Mouse (Mus musculus) ZHBTc4 (cell line): ENCODE data around the gene Lrrc3b.

Source experiments
- DNase-seq: peaks from one replicate; pipeline ENCODE4 v3.0.0-alpha.2; 2011; ENCODE audit warnings: low read depth, low spot score

Gene Lrrc3b

DNA sequence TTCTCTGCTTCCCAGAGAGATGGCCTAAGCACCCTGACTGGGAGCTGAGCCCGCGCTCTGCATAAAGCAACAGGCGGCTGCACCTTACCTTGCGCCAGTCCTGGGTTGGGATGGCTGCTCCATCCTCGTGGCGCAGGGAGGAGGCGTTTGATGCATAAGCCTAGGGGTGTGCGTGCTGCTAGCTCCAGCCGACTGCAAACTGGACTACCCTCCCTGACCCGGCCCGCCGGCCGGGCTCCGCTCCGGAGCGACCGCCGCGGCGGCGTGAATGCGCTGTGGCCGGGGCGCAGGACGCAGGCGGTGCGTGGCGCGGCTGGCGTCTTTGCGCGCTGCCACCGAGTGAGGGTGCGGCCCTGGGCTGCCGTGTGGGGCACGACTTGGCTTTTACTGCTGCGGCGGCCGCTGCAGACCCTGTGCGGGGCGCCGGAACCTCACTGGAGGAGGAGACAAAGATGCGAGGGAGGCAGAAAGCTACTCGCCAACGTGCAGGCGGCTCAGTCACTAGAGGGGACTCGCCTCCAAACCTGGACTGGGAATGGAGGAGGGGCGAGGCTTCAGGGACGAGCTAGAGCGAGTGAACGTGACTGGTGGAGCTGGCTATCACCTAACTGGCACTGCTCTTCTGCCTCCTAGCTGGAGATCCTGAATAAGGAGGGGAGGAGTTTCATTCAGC lies at the start of gene Lrrc3b:
Gene Lrrc3b (minus strand): TSS at position 503 of the 673 bp plus-strand sequence.
- DNase-seq, result peak; percentile 85

DNA sequence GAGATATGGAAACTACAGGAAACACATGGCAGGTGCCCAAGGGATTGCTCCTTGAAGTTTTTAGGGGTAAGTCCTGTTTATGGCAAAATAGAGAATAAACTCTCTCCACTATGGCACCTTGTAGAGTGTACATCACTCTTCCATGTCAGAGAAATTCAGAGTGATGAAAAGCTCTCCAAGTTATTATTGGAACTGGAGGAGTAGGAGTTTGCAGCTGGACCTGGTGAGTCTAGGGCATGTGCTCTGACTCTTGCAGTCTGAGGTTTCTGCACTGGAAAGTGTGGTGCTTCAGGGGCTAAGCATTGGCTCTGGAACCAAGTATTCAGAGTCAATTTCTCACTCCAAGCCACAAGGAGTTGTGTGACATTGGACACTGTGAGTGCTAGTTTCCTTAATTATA lies 38.9 kb upstream of the Lrrc3b start:
- DNase-seq, result no peak

DNA sequence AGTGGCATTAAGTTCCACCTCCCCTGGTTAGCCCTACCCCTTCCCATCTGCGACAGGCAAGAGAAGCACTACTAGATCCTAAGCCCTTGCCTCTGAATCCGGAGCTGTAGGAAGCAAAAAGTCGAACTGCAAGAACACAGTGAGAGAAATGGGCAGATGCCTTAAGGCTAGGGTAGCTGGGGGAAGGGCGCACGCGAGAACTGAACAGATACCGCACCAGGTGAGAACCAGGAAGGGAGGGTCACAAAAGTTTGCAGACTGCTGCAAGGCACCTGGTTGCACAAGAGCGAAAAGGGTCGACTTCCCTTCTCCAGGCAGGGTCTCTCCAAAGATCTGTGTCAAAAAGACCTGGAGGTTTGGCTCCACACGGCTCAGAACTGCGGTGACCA lies 697 bp downstream of the Lrrc3b start:
- no peak for DNase-seq

DNA sequence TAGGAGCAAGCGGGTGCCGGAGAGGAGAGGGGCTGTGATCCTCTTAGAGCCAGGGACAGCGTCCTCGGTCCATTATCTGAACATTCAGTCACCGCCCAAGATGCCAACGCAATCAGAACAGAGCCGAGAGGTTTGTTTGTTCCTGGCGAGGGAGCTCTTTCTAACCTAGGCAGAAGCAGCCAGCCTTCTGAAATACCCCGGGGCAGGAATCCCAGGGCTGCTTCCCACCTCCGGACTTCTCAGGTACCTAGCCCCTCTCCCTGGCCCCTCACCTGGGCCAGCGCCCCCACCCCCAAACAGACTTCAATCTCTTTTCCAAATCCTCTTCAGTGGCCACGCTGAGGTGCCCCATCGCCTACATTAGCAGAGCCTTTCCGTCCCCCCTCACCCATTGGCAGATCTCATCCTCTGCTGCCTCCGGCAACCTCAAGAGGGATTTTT lies 1.3 kb downstream of the Lrrc3b start:
- peak; percentile 6 for DNase-seq

DNA sequence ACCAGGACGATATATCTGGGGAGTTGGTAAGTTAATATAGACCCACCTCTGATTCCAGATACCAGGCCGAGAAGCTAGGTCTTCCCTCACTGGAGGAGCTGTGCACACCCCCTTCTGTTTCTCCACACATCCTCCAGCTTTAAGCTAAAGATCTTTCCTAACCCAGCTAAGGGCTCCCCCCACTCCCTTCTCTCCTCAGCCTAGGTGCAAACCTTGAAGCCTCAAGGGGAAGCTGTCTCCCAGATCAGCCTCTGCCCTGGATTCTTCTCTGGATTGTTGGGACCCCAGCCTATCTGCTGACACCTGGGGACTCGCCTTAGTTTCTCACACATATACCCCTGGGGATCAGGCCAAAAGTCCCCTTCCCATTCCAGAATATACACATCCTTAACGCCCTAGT lies 1.7 kb downstream of the Lrrc3b start:
- no peak for DNase-seq

DNA sequence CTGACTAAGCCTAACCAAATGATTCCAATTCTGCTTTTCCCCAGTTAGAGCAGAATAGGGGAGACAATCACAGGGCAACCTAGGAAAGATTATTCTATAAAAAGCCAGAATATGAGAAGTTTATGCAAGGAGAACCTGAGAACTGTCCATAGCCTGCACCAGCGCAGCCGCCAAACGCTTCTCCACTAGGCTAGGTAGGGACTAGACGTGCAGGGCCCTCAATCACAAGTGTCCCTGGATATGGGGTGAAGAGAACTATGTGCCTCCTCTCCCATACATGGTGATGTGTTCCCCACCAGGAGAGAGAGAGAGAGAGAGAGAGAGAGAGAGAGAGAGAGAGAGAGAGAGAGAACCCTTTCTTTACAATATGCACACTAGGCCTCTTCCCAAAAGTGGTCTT lies 2.2 kb downstream of the Lrrc3b start:
- no peak for DNase-seq

DNA sequence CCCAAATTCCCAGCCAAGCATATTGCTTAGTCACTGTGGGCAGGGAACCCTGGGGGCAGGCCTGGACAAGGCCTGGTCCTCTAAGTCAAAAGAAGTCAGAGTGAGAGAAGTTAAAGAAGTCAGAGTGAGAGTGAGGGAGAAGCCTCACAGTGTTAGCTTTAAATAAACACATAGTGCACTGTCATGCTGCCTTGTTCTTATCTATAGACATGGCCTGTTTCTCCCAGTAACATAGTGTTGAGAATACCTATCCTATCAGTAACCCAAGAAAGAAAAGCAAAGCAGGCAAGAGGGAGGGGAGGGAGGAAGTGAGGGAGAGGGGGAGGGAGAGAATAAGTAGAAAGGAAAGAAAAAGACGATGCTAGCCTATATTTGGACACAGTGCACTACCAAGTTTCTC lies 6.4 kb downstream of the Lrrc3b start:
- no peak for DNase-seq

DNA sequence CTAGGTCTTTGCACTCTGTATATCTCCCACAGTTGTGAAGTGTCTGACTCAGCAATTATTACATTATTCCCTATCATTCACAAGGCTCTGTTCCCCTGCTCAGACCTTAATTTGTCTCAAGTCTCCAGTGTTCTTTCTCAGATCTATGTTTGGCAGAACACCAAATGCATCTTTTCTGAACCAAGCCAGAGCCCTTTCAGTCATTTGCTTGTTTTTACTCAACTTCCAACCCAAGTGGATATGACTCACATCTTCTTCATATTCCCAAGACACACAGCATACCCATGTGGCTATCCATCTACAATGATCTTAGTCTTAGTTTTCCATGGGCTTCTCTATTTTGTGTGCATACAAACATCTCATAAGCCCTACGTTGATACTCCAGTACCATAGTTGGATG lies 17.2 kb downstream of the Lrrc3b start:
- DNase-seq, result no peak

DNA sequence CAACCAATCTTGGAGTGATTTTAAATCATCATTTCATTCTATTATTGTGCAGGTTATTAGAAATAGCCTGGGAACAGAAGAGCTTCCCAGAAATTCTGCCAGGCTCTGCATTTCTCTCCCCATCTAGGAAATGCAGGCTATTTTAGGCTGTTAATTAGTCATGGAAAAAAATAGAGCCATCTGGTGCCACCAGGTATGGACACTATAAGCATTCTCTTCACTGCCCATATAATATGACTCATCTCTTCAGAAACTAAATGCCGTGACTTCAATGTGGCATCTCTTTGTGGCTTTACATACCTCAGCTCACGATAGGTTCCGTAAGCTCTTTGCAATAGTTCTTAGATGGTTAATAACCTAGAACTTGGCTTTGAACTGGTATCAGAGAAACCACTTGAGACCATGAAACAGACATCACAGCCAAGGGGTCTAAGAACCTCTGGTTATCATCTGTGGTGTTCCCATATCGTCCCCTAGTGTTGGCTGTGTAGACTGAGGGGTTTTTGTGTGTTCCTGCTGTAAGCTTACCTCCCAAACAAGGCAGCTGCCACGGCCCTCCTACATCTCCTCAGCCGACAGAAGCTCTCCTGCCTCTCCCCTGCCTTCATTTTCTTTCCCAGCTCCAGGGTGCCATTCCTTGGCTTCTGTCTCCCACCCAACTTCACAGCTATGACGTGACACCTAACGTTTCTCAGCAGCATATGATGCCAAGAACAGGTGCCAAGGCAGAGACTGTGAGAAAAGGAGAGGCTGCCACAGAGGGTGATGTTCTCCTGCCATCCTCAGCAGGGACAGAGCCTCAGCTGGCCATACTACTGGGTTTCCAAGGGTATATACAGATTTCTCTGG lies 27.9 kb downstream of the Lrrc3b start:
- no peak for DNase-seq

DNA sequence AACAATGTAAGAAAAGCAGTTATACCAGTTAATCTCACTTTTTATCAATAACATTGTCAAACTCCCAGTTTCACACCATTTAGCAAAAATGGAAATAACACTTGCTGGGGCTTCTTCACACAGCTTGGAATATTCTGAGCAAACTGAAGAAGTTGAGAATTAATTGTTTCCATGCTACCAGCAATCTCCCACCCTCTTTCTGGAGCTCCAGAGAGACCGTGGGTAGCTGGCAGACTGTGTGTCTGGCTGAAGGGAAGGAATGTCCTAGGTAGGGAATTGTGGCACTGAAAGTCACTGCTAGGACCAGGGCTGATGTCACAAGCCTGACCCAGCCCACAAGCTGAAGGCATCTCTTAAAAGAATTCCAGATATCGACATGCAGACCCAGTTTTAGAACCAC lies 53.3 kb downstream of the Lrrc3b start:
- no peak for DNase-seq

DNA sequence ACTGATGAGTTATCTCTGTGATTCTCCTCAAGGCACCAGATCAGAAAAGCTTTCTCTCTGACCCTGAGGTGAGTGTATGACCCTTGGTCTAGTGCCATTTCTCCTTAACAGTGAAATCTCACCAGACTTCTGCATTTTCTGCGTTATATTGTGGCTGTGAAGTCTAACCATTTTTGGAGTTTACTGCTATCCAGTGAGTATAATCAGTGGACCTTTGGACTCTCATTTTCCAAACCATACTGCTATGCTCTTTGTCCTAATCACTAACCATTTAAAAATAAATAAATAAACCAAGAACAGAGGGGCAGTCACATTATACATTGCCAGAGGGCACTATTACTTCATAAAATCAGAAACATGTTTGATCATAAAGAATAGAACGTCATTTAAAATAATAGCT lies 53.8 kb downstream of the Lrrc3b start:
- DNase-seq, result no peak

DNA sequence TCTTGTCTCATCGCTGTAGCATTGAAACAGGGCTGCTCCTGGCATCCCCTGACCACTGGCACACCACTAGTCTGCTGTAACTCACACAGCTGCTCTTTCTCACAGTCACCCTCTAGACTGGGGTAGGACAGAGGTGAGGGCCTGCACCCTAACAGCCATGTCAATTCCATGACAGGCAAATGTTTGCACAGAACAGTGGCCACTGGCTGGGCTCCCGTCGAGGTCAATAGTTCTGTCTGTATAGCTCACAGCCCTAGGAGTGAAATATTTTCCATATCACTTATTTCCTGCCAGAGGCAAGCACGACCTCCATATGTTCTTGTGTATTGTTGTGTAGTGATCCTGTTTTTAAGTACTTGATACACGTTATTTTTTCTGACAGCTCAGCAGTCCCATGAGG lies 54.3 kb downstream of the Lrrc3b start:
- DNase-seq, result no peak

DNA sequence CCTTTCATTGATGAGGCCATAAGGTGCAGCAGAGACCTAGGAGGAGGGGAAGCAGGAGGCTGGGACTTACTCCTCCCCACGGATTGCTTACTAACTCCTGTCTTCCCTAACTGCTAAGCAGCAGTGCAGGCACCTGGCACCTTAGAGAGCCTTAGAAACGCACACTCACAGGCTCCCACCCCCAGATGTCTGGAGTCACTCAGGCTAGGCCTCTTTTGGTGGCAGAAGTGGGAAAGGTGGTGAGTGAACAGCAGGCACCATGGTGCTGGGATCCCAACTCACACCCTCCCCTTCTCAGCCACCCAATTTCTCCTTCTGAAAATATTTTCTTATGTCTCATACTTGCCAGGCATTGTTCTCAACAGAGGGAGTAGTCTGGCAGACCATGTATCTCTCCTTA lies 55.7 kb downstream of the Lrrc3b start:
- no peak for DNase-seq

DNA sequence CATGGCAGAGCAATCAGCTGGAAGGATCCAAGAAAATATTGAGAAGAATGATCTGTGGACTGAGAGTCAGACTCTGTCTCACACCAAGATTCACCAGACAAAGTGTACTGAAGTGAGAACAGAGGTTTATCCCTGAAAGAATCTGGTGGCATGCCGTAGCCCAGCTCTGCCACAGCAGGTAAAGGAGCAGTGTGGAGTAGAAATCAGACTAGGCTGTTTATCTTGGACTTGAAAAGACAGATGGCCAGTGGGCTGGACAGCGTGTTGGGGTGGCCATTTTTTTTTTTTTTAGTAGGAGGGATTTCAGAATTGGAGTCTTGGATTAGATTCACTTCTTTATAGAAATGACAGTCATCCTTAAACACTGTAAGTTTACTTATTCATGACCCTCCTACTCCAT lies 61.4 kb downstream of the Lrrc3b start:
- no peak for DNase-seq

DNA sequence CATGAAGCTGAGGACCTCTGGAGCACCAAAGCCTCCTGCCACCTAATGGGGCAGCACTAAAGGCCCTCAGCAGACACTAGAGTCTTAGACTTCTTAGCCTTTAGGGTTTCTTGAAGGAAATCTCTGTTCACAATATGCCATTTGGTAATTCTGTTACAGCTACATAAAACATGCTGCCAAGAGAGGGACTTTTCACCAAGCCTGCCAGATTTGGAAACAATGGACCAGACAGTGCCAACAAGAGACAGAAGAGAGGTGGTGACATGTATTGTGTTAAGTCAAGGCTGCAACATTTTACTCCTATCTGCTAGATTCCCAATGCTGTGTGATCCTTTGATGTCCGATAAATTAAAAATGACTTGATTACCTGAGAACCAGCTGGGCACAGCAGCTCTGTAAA lies 62.0 kb downstream of the Lrrc3b start:
- no peak for DNase-seq

DNA sequence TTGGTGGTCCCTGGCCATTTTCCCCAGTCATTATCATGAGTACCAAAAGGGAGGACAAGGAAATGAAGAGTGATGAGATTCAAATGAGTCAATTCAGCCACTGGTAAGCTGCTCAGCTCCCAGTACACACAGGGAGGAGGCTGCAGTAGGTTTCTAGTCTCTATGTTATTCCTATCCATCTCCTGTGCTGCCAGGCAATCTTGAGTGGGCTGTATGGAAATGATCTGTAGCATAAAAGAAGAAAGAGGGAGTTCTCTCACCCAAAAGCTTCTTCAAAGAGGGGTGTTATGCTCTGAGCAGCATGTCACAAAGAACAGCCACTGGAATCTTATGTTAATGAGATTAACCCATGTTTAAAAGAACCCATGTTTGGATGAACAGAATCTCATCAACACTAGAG lies 64.5 kb downstream of the Lrrc3b start:
- DNase-seq, result no peak

DNA sequence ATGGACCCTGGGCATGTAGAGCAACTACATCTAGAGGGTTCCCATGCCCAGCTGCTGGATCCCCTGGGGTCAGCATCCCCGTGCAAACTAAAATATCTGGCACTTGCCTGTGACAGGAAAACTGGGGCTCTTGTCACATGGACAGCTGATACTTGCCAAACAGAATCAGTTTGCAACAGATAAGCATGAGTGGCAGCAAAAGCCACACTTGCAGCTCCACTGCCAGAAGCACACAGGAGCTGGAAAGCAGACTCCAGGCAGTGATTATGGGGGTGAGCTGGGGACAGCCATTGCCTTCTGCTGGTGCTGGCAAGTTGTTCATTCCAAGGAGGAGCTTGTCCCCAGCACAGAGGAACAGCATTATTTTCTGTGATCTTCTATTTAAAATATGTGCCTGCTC lies 65.8 kb downstream of the Lrrc3b start:
- DNase-seq, result no peak

DNA sequence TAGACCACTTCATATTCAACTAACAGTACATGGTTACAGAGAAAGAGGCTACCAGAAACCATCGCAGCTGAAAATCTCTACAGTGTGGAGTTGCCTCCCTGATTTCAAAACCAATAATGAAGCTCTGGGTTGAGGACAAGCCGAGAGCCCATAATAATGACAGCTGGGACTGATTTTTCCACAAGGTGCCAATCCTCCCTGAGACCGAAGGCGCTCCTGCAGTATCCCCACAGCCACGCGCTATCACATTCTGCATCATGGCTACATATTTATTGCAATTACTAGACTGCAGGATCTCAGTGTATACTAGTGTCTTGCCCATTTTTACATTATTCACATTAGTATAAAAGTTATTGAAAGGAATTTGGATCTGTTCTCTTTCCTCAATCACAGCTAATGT lies 73.7 kb downstream of the Lrrc3b start:
- DNase-seq, result no peak

DNA sequence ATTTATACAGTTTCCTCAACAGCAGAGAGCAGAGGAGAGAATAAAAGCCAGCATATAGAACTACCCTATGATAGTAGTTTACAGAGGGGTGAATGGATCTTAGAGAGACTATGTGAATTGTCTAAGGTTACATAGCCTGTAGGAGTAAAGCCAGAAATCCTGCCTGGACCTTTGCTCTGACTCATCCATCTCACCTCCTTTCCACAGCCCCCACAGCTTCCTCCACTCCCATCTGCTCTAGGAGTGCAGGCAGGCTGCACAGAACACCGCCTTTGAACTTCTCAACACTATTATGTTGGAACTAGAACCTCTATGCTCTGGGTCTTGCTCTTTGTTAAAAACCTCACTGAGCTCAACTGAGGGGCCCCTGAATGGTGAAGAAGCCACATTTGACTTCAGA lies 78.9 kb downstream of the Lrrc3b start:
- no peak for DNase-seq

DNA sequence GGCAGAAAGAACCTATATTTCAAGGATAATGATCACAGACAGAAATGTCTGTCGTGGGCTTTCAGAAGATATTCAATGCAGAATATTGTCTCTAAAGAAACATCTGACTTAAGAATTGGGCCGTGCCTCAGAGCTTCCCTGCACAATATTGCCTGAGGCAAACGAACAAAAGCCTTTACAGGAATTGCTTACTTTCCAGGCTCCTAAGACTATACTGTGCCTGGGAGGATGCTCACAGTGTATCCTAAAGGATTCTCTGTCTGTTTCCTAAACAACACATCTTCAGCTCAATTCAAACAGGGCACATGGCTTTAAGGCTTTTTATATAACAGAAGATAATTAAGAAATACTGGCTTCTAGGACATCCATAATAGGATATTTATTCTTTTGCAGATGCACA lies 79.7 kb downstream of the Lrrc3b start:
- DNase-seq, result no peak

DNA sequence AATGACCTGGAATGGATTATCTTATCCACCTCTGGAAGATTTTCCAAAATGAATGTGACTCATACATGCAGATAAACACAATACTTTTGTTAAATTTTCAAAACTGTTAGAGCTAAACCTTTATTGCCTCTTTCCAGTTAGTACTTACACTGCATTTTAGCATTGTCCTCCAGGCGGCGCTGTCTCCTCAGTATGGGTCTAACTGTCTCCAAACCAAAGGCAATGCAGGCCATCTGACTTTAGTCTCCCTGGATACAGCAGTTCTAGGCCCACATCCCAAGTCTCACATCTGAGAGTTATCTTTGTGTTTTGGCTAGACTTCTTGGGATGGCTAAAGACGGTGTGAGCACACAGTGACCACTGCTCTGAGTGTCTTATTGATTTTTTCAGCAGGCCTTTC lies 83.3 kb downstream of the Lrrc3b start:
- DNase-seq, result peak; percentile 66

DNA sequence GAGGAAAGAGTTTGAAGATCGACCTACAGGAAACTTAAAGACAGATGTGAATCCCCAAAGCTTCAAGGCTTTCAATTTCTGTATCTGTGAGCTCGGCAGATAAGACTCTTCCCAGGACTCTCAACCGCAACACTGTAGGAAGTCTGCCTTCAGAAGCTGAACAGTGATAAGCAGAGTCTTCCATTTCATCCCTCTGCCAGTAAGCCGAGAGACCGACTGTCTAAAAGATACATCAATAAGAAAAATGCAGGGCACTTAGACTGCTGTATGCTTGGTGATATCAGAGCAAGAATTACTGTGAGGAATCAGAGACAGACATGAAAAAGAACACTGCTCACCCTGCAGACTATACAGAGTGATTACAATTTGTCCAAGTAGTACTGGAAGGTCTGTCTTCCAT lies 84.5 kb downstream of the Lrrc3b start:
- DNase-seq, result no peak

DNA sequence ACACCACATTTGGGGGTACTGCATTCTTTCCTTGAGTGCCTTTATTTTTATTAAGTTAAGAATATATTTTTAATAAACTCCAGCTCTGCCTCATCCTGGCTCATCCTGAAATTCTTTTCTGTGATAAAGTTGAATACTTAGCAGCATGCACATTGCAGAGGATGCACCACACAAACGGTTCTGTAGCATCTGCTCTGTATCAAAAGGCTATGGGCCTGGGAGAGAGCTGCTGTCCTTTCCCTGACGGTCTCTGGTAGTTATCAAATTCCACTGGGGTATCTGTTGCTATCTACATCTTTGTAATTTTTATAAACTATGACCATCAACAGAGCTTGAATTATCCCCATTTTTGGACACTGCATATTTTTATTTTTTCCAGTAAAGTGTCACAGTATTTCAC lies 105.7 kb downstream of the Lrrc3b start:
- DNase-seq, result no peak
